Mouse (Mus musculus) bone marrow macrophage, adult 2 months (primary cell): ENCODE results near the gene Gm10401.

Source experiments
- CTCF ChIP-seq: IDR thresholded peaks from 2 replicates; pipeline ENCODE4 v1.5.1; 2012; ENCODE audit warnings: low read depth, mild to moderate bottlenecking, low read length, moderate library complexity
- POLR2A ChIP-seq: IDR thresholded peaks from 2 replicates; pipeline ENCODE4 v1.6.1; 2012; ENCODE audit warnings: mild to moderate bottlenecking, low read depth, low read length, borderline replicate concordance

DNA sequence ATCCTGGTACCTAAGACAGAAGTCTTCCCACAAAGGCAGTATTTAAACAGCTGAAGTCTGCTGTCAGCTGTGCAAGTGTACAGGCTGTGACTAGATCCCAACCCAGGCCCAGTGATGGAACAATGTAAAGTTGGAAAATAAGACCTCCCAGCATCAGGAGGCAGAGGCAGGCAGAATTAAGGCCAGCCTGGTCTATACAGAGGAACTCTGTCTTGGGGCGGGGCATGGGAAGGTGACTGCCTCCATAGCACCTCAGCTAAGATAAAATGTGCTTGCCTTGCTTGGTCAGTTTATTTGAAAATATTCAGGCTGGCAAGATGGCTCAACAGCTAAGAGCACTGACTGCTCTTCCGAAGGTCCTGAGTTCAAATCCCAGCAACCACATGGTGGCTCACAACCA is 27.6 kb downstream of the Gm10401 start:
- TF ChIP-seq CTCF (no peak), POLR2A (no peak)
